Mouse (Mus musculus): ENCODE results near the gene Frmd5. TPM values are rescaled to one million over a fixed set of nuclear protein-coding genes. Genes with fewer than 3 reads are reported as not detected.

Frmd5 gene
- polyA plus RNA-seq, 1 experiment = 69.4 TPM

GRCm38 (mm10) chr2:121809126-121809525 lies 2.2 kb upstream of the Frmd5 start:
- TF ChIP-seq POLR2A (IDR thresholded peaks at IDR 0.05; ENCODE audit: borderline replicate concordance, extremely low read depth, insufficient read depth, insufficient read length, poor library complexity, severe bottlenecking) (no peak), CTCF (IDR thresholded peaks at IDR 0.05; ENCODE audit: borderline replicate concordance, extremely low read depth, insufficient read depth, insufficient read length) (no peak)
- DNase-seq (ENCODE audit: low read depth) = no peak

GRCm38 (mm10) chr2:121806171-121806943 lies 530 bp downstream of the Frmd5 start:
- DNase-seq (ENCODE audit: low read depth) = peak; percentile 68
- no peak for TF ChIP-seq CTCF (IDR thresholded peaks at IDR 0.05; ENCODE audit: borderline replicate concordance, extremely low read depth, insufficient read depth, insufficient read length)
- no peak; the same call in 1 of the 2 replicates for TF ChIP-seq POLR2A (IDR thresholded peaks at IDR 0.05; ENCODE audit: borderline replicate concordance, extremely low read depth, insufficient read depth, insufficient read length, poor library complexity, severe bottlenecking)

- no peak for TF ChIP-seq CTCF (IDR thresholded peaks at IDR 0.05; ENCODE audit: borderline replicate concordance, extremely low read depth, insufficient read depth, insufficient read length)
- no peak for TF ChIP-seq POLR2A (IDR thresholded peaks at IDR 0.05; ENCODE audit: borderline replicate concordance, extremely low read depth, insufficient read depth, insufficient read length, poor library complexity, severe bottlenecking)
- DNase-seq (ENCODE audit: low read depth) = peak; percentile 55
Observed at GRCm38 (mm10) chr2:121799051-121799450, 7.8 kb downstream of the Frmd5 start.

- peak; percentile 71 for DNase-seq (ENCODE audit: low read depth)
- TF ChIP-seq POLR2A (IDR thresholded peaks at IDR 0.05; ENCODE audit: borderline replicate concordance, extremely low read depth, insufficient read depth, insufficient read length, poor library complexity, severe bottlenecking) = no peak
- no peak for TF ChIP-seq CTCF (IDR thresholded peaks at IDR 0.05; ENCODE audit: borderline replicate concordance, extremely low read depth, insufficient read depth, insufficient read length)
Observed at GRCm38 (mm10) chr2:121795995-121796394, 10.9 kb downstream of the Frmd5 start.

- no peak for DNase-seq (ENCODE audit: low read depth)
- TF ChIP-seq CTCF (IDR thresholded peaks at IDR 0.05; ENCODE audit: borderline replicate concordance, extremely low read depth, insufficient read depth, insufficient read length) (no peak), POLR2A (IDR thresholded peaks at IDR 0.05; ENCODE audit: borderline replicate concordance, extremely low read depth, insufficient read depth, insufficient read length, poor library complexity, severe bottlenecking) (no peak)
Observed at GRCm38 (mm10) chr2:121789777-121790176, 17.1 kb downstream of the Frmd5 start.

GRCm38 (mm10) chr2:121788415-121788814 lies 18.5 kb downstream of the Frmd5 start:
- DNase-seq (ENCODE audit: low read depth) = no peak
- no peak for TF ChIP-seq CTCF (IDR thresholded peaks at IDR 0.05; ENCODE audit: borderline replicate concordance, extremely low read depth, insufficient read depth, insufficient read length)
- no peak for TF ChIP-seq POLR2A (IDR thresholded peaks at IDR 0.05; ENCODE audit: borderline replicate concordance, extremely low read depth, insufficient read depth, insufficient read length, poor library complexity, severe bottlenecking)

- DNase-seq (ENCODE audit: low read depth) = no peak
- no peak for TF ChIP-seq CTCF (IDR thresholded peaks at IDR 0.05; ENCODE audit: borderline replicate concordance, extremely low read depth, insufficient read depth, insufficient read length)
- no peak for TF ChIP-seq POLR2A (IDR thresholded peaks at IDR 0.05; ENCODE audit: borderline replicate concordance, extremely low read depth, insufficient read depth, insufficient read length, poor library complexity, severe bottlenecking)
Observed at GRCm38 (mm10) chr2:121787767-121788166, 19.1 kb downstream of the Frmd5 start.

GRCm38 (mm10) chr2:121787271-121787670 lies 19.6 kb downstream of the Frmd5 start:
- TF ChIP-seq POLR2A (IDR thresholded peaks at IDR 0.05; ENCODE audit: borderline replicate concordance, extremely low read depth, insufficient read depth, insufficient read length, poor library complexity, severe bottlenecking) (no peak), CTCF (IDR thresholded peaks at IDR 0.05; ENCODE audit: borderline replicate concordance, extremely low read depth, insufficient read depth, insufficient read length) (no peak)
- no peak for DNase-seq (ENCODE audit: low read depth)

- TF ChIP-seq POLR2A (IDR thresholded peaks at IDR 0.05; ENCODE audit: borderline replicate concordance, extremely low read depth, insufficient read depth, insufficient read length, poor library complexity, severe bottlenecking) (no peak), CTCF (IDR thresholded peaks at IDR 0.05; ENCODE audit: borderline replicate concordance, extremely low read depth, insufficient read depth, insufficient read length) (no peak)
- no peak for DNase-seq (ENCODE audit: low read depth)
Observed at GRCm38 (mm10) chr2:121776219-121776618, 30.7 kb downstream of the Frmd5 start.

GRCm38 (mm10) chr2:121764851-121765250 lies 42.0 kb downstream of the Frmd5 start:
- TF ChIP-seq CTCF (IDR thresholded peaks at IDR 0.05; ENCODE audit: borderline replicate concordance, extremely low read depth, insufficient read depth, insufficient read length) = no peak
- TF ChIP-seq POLR2A (IDR thresholded peaks at IDR 0.05; ENCODE audit: borderline replicate concordance, extremely low read depth, insufficient read depth, insufficient read length, poor library complexity, severe bottlenecking) = no peak
- peak; percentile 35 for DNase-seq (ENCODE audit: low read depth)

GRCm38 (mm10) chr2:121761861-121762260 lies 45.0 kb downstream of the Frmd5 start:
- no peak for DNase-seq (ENCODE audit: low read depth)
- TF ChIP-seq CTCF (IDR thresholded peaks at IDR 0.05; ENCODE audit: borderline replicate concordance, extremely low read depth, insufficient read depth, insufficient read length) = no peak
- no peak for TF ChIP-seq POLR2A (IDR thresholded peaks at IDR 0.05; ENCODE audit: borderline replicate concordance, extremely low read depth, insufficient read depth, insufficient read length, poor library complexity, severe bottlenecking)

- no peak for DNase-seq (ENCODE audit: low read depth)
- TF ChIP-seq CTCF (IDR thresholded peaks at IDR 0.05; ENCODE audit: borderline replicate concordance, extremely low read depth, insufficient read depth, insufficient read length) (no peak), POLR2A (IDR thresholded peaks at IDR 0.05; ENCODE audit: borderline replicate concordance, extremely low read depth, insufficient read depth, insufficient read length, poor library complexity, severe bottlenecking) (no peak)
Observed at GRCm38 (mm10) chr2:121761281-121761795, 45.5 kb downstream of the Frmd5 start.

Measured in brain, embryonic 14.5 days (tissue).